Mouse (Mus musculus) large intestine, adult 2 months (tissue): ENCODE results near the gene Ect2l. TPM values are rescaled to one million over a fixed set of nuclear protein-coding genes. Genes with fewer than 3 reads are reported as not detected.

Source experiments
- DNase-seq: peaks from one replicate; pipeline ENCODE4 v3.0.0-alpha.2; 2012; ENCODE audit warnings: low read depth, low spot score
- WGBS: fragments of 180-500 bp; shearing (Covaris S2); methylation state at CpG from one replicate; pipeline ENCODE4 v1.1.7; 2018; 5-methylcytosine and 5-hydroxymethylcytosine counted together
- polyA plus RNA-seq: library from polyadenylated mRNA; depleted of rRNA; stranded (reverse); fragments of >200 nt; gene quantifications from 2 replicates; pipeline ENCODE4 v1.2.3, GENCODE M21; 2012; rRNA removed

Ect2l gene
- polyA plus RNA-seq: not detected in 2 replicates

- WGBS: 5% methylated on average over 11 of the region's 11 CpGs
These were observed at the start of gene Ect2l for GRCm38 (mm10) chr10:18210726-18211125. Gene Ect2l (minus strand): TSS chr10:18210890.

GRCm38 (mm10) chr10:18251345-18251744 is 40.7 kb upstream of the Ect2l start:
- DNase-seq: no peak
- 84% methylated on average over 4 of the region's 4 CpGs for WGBS

More at GRCm38 (mm10) chr10:18210726-18211125, at the start of gene Ect2l:
- DNase-seq: no peak

GRCm38 (mm10) chr10:18243614-18244013 is 32.9 kb upstream of the Ect2l start:
- no peak for DNase-seq
- 19% methylated on average over 2 of the region's 2 CpGs for WGBS

GRCm38 (mm10) chr10:18237191-18237590 is 26.5 kb upstream of the Ect2l start:
- DNase-seq: no peak
- WGBS: 80% methylated on average over 7 of the region's 7 CpGs

- 78% methylated on average over 5 of the region's 5 CpGs for WGBS
- no peak for DNase-seq
These were observed 25.7 kb upstream of the Ect2l start for GRCm38 (mm10) chr10:18236328-18236927.

GRCm38 (mm10) chr10:18235402-18235747 is 24.7 kb upstream of the Ect2l start:
- 11% methylated on average over 14 of the region's 14 CpGs for WGBS
- no peak for DNase-seq

GRCm38 (mm10) chr10:18234560-18235401 is 24.1 kb upstream of the Ect2l start, which contains the start of gene Ccdc28a:
Gene Ccdc28a (minus strand): TSS chr10:18234998.
- WGBS: 1% methylated on average over 41 of the region's 41 CpGs
- DNase-seq: peak; percentile 95

- 44% methylated on average over 3 of the region's 3 CpGs for WGBS
- DNase-seq: no peak
These were observed 23.2 kb upstream of the Ect2l start for GRCm38 (mm10) chr10:18233891-18234290.

GRCm38 (mm10) chr10:18224386-18224785 is 13.7 kb upstream of the Ect2l start:
- WGBS: 92% methylated on average over 3 of the region's 3 CpGs
- no peak for DNase-seq

- 84% methylated on average over 10 of the region's 10 CpGs for WGBS
- DNase-seq: no peak
These were observed 8.7 kb upstream of the Ect2l start for GRCm38 (mm10) chr10:18219351-18219750.

- WGBS: 80% methylated on average over 5 of the region's 5 CpGs
These were observed 3.4 kb upstream of the Ect2l start for GRCm38 (mm10) chr10:18214124-18214523.

GRCm38 (mm10) chr10:18213373-18213772 is 2.7 kb upstream of the Ect2l start:
- DNase-seq: no peak
- 82% methylated on average over 4 of the region's 4 CpGs for WGBS

More at GRCm38 (mm10) chr10:18214124-18214523, 3.4 kb upstream of the Ect2l start:
- DNase-seq: no peak

GRCm38 (mm10) chr10:18210119-18210518 is 571 bp downstream of the Ect2l start:
- no peak for DNase-seq
- WGBS: 49% methylated on average over 6 of the region's 6 CpGs

GRCm38 (mm10) chr10:18204067-18204466 is 6.6 kb downstream of the Ect2l start:
- DNase-seq: no peak
- 17% methylated on average over 7 of the region's 7 CpGs for WGBS

- WGBS: 80% methylated on average over 3 of the region's 3 CpGs
These were observed 8.3 kb downstream of the Ect2l start for GRCm38 (mm10) chr10:18202401-18202800.

GRCm38 (mm10) chr10:18200656-18201055 is 10.0 kb downstream of the Ect2l start:
- no peak for DNase-seq
- WGBS: 81% methylated on average over 9 of the region's 9 CpGs

More at GRCm38 (mm10) chr10:18202401-18202800, 8.3 kb downstream of the Ect2l start:
- DNase-seq: no peak

- no peak for DNase-seq
- WGBS: 53% methylated on average over 4 of the region's 4 CpGs
These were observed 10.8 kb downstream of the Ect2l start for GRCm38 (mm10) chr10:18199919-18200318.

GRCm38 (mm10) chr10:18198286-18199015 is 12.2 kb downstream of the Ect2l start:
- WGBS: 71% methylated on average over 5 of the region's 5 CpGs
- DNase-seq: no peak

GRCm38 (mm10) chr10:18197206-18197979 is 13.3 kb downstream of the Ect2l start:
- 39% methylated on average over 14 of the region's 14 CpGs for WGBS
- peak; percentile 75 for DNase-seq
